Mouse (Mus musculus) ES-Bruce4 (cell line): ENCODE measurements around the gene Gcn1l1. TPM values are rescaled to one million over a fixed set of nuclear protein-coding genes. Genes with fewer than 3 reads are reported as not detected.
"Not testable (repeated sequence)": the region's sequence is repeated elsewhere in the genome, so short reads cannot be mapped to it uniquely, and the experiment has no call there.

Experiments used
- H3K27ac ChIP-seq: 2 replicates; pipeline ENCODE4 v1.5.1; 2012; ENCODE audit warnings: low read length, inconsistent platforms; ENCODE audit not compliant: insufficient read depth
- H3K27me3 ChIP-seq: 2 replicates; pipeline ENCODE4 v1.6.1; 2012; ENCODE audit warnings: mild to moderate bottlenecking, low read length, inconsistent platforms; ENCODE audit not compliant: control insufficient read depth, poor library complexity, insufficient read depth, severe bottlenecking
- H3K36me3 ChIP-seq: 2 replicates; pipeline ENCODE4 v1.6.1; 2012; ENCODE audit warnings: inconsistent platforms, mild to moderate bottlenecking, low read length, moderate library complexity; ENCODE audit not compliant: control insufficient read depth, poor library complexity, insufficient read depth, severe bottlenecking
- H3K4me1 ChIP-seq: one replicate; pipeline ENCODE4 v1.8.1; 2011; ENCODE audit warnings: low read length; ENCODE audit not compliant: control insufficient read depth, insufficient read depth
- H3K4me3 ChIP-seq: 2 replicates; pipeline ENCODE4 v1.5.1; 2011; ENCODE audit warnings: low read depth, mild to moderate bottlenecking, low read length
- H3K9ac ChIP-seq: 2 replicates; pipeline ENCODE4 v1.6.1; 2012; ENCODE audit warnings: low read depth, mild to moderate bottlenecking, inconsistent platforms; ENCODE audit not compliant: poor library complexity, severe bottlenecking
- H3K9me3 ChIP-seq: replicated peaks from 2 replicates; pipeline ENCODE4 v1.6.1; 2012; ENCODE audit warnings: mild to moderate bottlenecking, low read length, inconsistent platforms; ENCODE audit not compliant: control insufficient read depth, poor library complexity, insufficient read depth, severe bottlenecking
- CTCF ChIP-seq: IDR thresholded peaks from one replicate; pipeline ENCODE4 v1.8.1; 2011; ENCODE audit warnings: low read depth, low read length
- EP300 ChIP-seq: IDR thresholded peaks from 2 replicates; pipeline ENCODE4 v1.6.1; 2011; ENCODE audit warnings: low read depth, low read length; ENCODE audit not compliant: insufficient read depth
- POLR2A ChIP-seq: IDR thresholded peaks from one replicate; pipeline ENCODE4 v1.8.1; 2011; ENCODE audit warnings: low read length; ENCODE audit not compliant: insufficient read depth
- polyA plus RNA-seq: library from polyadenylated mRNA; stranded (reverse); fragments of >200 nt; gene quantifications from 2 replicates; pipeline ENCODE4 v1.2.4, GENCODE M21; 2011; ENCODE audit warnings: low read depth; ENCODE audit not compliant: missing spikeins, insufficient read depth, insufficient read length

The Gcn1l1 gene
- polyA plus RNA-seq, 1 experiment, result 62.0 TPM

- Histone ChIP-seq H3K27me3 (no peaks in the 10 kb centered on the region), H3K9me3 (no peaks in the 10 kb centered on the region), H3K4me3 (no peak overlapping the region), H3K9ac (no peak overlapping the region), H3K4me1 (no peaks in the 10 kb centered on the region), H3K27ac (no peak overlapping the region), H3K36me3 (peaks cover 33% of the 10 kb centered on the region)
- no peak for TF ChIP-seq POLR2A
- TF ChIP-seq EP300, result no peak
Measured at GRCm38 (mm10) chr5:115572679-115573535, 7.9 kb downstream of the Gcn1l1 start.

DNA sequence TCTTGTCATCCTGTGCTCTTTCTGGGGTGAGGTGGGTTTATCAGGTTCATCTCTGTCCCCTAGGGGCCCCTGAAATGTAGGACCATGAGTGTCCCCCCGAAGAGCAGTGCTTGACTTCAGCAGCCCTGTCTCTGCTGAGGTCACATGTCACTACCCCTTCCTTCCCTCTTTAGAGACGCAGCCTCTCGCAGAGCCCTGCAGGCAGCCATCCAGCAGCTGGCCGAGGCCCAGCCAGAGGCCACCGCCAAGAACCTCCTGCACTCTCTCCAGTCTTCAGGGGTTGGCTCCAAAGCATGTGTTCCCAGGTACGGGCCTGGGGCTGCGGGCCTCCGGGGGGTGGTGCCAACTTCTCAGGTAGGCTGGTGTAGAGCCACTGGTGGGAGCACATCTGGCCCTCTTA lies 9.9 kb downstream of the Gcn1l1 start:
- no peaks in the 10 kb centered on the region for H3K4me1 ChIP-seq
- no peaks in the 10 kb centered on the region for H3K27me3 ChIP-seq
- peaks cover 43% of the 10 kb centered on the region for H3K36me3 ChIP-seq
- H3K27ac ChIP-seq, result no peak overlapping the region
- no peak overlapping the region for H3K4me3 ChIP-seq
- H3K9ac ChIP-seq, result no peak overlapping the region
- TF ChIP-seq POLR2A (no peak), CTCF (no peak), EP300 (no peak)
- no peaks in the 10 kb centered on the region for H3K9me3 ChIP-seq

- not testable (repeated sequence) for H3K27ac ChIP-seq, H3K9me3 ChIP-seq, H3K4me1 ChIP-seq, H3K27me3 ChIP-seq, H3K4me3 ChIP-seq, H3K9ac ChIP-seq
- peaks cover 42% of the 10 kb centered on the region for H3K36me3 ChIP-seq
Measured at GRCm38 (mm10) chr5:115577686-115578085, 12.6 kb downstream of the Gcn1l1 start.

GRCm38 (mm10) chr5:115578922-115579321 lies 13.9 kb downstream of the Gcn1l1 start:
- no peak for TF ChIP-seq EP300
- TF ChIP-seq CTCF, result no peak
- no peak for TF ChIP-seq POLR2A
- H3K4me3 ChIP-seq, result no peak overlapping the region

GRCm38 (mm10) chr5:115579363-115579762 lies 14.3 kb downstream of the Gcn1l1 start:
- Histone ChIP-seq H3K4me3 (no peak overlapping the region), H3K27ac (no peak overlapping the region), H3K36me3 (peaks cover 51% of the 10 kb centered on the region), H3K27me3 (no peaks in the 10 kb centered on the region), H3K4me1 (no peaks in the 10 kb centered on the region), H3K9ac (no peak overlapping the region), H3K9me3 (no peaks in the 10 kb centered on the region; the same call in 1 of the 2 replicates)
- TF ChIP-seq EP300 (no peak), POLR2A (no peak), CTCF (no peak)

More at GRCm38 (mm10) chr5:115578922-115579321, 13.9 kb downstream of the Gcn1l1 start:
- H3K36me3 ChIP-seq, result peaks cover 49% of the 10 kb centered on the region
- no peak overlapping the region for H3K9ac ChIP-seq
- no peaks in the 10 kb centered on the region for H3K27me3 ChIP-seq
- no peak overlapping the region for H3K27ac ChIP-seq
- no peaks in the 10 kb centered on the region for H3K4me1 ChIP-seq
- no peaks in the 10 kb centered on the region; the same call in 1 of the 2 replicates for H3K9me3 ChIP-seq

DNA sequence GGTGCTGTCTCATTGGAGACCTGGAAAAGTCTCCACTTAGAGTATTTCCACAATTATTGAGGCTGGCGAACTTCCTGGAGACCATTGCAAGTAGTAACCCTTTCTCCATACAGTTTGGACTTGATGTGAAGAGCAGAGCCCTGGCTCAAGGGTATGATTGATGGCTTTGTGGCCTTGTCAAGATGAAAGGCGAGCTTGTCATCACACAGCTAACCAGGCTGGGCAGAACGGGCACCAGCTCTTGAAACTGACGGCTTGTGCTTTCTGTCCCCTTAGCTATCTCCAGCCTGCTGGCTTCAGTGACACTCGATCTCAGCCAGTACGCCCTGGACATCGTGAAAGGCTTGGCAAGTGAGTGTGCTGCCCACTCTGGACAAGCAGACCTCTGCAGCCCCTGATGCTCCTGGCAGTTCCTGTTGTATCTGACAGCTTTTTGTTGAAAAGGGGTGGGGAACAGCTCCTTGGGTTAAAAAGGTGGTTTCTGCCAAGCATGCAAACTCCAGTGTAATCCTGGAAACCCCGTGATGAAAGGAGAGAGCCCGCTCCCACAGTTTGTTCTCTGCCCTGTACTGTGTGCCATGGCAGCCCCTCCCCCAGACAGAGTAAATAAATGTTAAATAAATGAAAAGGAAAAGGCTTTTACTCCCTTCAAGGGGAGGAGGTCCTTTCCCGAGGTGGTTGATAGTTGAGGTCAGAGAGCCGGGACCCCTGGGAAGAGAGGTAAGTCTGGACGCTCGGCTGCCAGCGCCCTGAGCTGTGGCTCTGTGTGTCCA lies 15.4 kb downstream of the Gcn1l1 start:
- no peaks in the 10 kb centered on the region for H3K4me1 ChIP-seq
- no peak overlapping the region for H3K27ac ChIP-seq
- no peaks in the 10 kb centered on the region; the same call in 1 of the 2 replicates for H3K9me3 ChIP-seq
- no peak overlapping the region for H3K4me3 ChIP-seq
- no peak overlapping the region for H3K9ac ChIP-seq
- peaks cover 46% of the 10 kb centered on the region for H3K36me3 ChIP-seq
- no peaks in the 10 kb centered on the region for H3K27me3 ChIP-seq
- TF ChIP-seq EP300, result no peak
- TF ChIP-seq POLR2A, result no peak
- no peak for TF ChIP-seq CTCF
